Mouse (Mus musculus) embryonic facial prominence, embryonic 13.5 days (tissue): ENCODE results near the gene Galnt17. TPM values are rescaled to one million over a fixed set of nuclear protein-coding genes. Genes with fewer than 3 reads are reported as not detected.
A peak's percentile ranks its signal among the peaks of the same experiment; 100 is the strongest.

Source experiments
- ATAC-seq: fragments of 200-750 bp; cut with Nextera tagmentation; 2 replicates; pipeline ENCODE4 v1.8.0; 2017; ENCODE audit warnings: low read depth; ENCODE audit not compliant: insufficient number of reproducible peaks, insufficient read depth, low FRiP score, low TSS enrichment
- H3K27ac ChIP-seq: fragments of 300-500 bp; sonication (generic); 2 replicates; pipeline ENCODE4 v1.5.1; 2015; ENCODE audit warnings: moderate library complexity, mild to moderate bottlenecking, inconsistent platforms
- H3K27me3 ChIP-seq: fragments of 300-500 bp; sonication (generic); 2 replicates; pipeline ENCODE4 v1.6.1; 2015; ENCODE audit warnings: mild to moderate bottlenecking, inconsistent platforms
- H3K36me3 ChIP-seq: fragments of 300-500 bp; sonication (generic); 2 replicates; pipeline ENCODE4 v1.6.1; 2015; ENCODE audit warnings: mild to moderate bottlenecking, inconsistent platforms
- H3K4me1 ChIP-seq: fragments of 300-500 bp; sonication (generic); 2 replicates; pipeline ENCODE4 v1.6.1; 2015; ENCODE audit warnings: inconsistent platforms
- H3K4me2 ChIP-seq: fragments of 300-500 bp; sonication (generic); 2 replicates; pipeline ENCODE4 v1.6.1; 2015; ENCODE audit warnings: moderate library complexity, mild to moderate bottlenecking, inconsistent platforms
- H3K4me3 ChIP-seq: fragments of 300-500 bp; sonication (generic); 2 replicates; pipeline ENCODE4 v1.5.1; 2015; ENCODE audit warnings: mild to moderate bottlenecking, inconsistent platforms
- H3K9ac ChIP-seq: fragments of 300-500 bp; sonication (generic); 2 replicates; pipeline ENCODE4 v1.6.1; 2015; ENCODE audit warnings: mild to moderate bottlenecking, inconsistent platforms
- H3K9me3 ChIP-seq: fragments of 300-500 bp; sonication (generic); 2 replicates; pipeline ENCODE4 v1.6.1; 2016; ENCODE audit warnings: inconsistent platforms
- WGBS: fragments of 180-500 bp; shearing (Covaris S2); methylation state at CpG from one replicate; pipeline ENCODE4 v1.1.7; 2015; ENCODE audit warnings: mixed read lengths; 5-methylcytosine and 5-hydroxymethylcytosine counted together
- polyA plus RNA-seq: library from polyadenylated mRNA; unstranded; fragments of >200 nt; fragmentation: Nextera tagmentation; extraction: Ambion mirVana; gene quantifications from 2 replicates; pipeline ENCODE4 v1.2.1, GENCODE M21; 2015

Gene Galnt17
- polyA plus RNA-seq, 1 experiment from 2014 or later: 3.6 TPM

DNA sequence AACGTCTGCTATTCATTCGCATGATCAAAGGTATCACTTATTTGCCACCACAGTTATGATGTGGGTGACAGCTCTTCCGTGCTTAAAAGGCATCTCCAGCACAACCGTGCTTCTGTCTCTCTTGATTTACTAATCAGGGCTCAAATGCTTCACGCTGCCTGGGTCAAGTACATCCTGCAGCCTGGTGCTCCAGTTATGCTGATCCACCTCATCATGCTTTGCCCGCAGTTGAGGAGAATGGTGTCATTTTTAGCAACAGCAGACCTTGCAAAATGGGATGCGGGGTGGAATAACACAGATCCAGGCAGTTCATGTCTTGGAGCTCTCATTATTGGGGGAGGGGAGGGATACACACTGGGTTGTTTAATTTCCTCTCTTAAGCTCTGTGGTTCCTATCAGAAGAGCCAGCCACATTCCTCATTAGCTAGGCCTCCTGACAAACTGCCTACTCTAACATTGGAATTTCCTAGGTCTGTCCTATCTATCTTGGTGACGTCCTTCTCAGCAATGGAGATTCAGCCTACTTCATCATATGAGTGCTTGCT is 187.9 kb downstream of the Galnt17 start:
- WGBS: 52% methylated on average over 8 of the region's 8 CpGs
- 0 out of 2 replicates have a peak, but pooled peaks cover 3% of the 10 kb centered on the region for H3K4me1 ChIP-seq
- no peak for ATAC-seq
- no peaks in the 10 kb centered on the region for H3K36me3 ChIP-seq
- no peak overlapping the region for H3K4me2 ChIP-seq
- no peaks in the 10 kb centered on the region for H3K27me3 ChIP-seq
- no peak overlapping the region for H3K9ac ChIP-seq
- H3K4me3 ChIP-seq: no peak overlapping the region
- no peaks in the 10 kb centered on the region for H3K9me3 ChIP-seq
- no peak overlapping the region for H3K27ac ChIP-seq

GRCm38 (mm10) chr5:131119896-131120295 is 188.4 kb downstream of the Galnt17 start:
- no peaks in the 10 kb centered on the region for H3K36me3 ChIP-seq
- no peak for ATAC-seq
- no peak overlapping the region for H3K4me2 ChIP-seq
- 54% methylated on average over 4 of the region's 4 CpGs for WGBS
- H3K27ac ChIP-seq: no peak overlapping the region
- no peak overlapping the region for H3K9ac ChIP-seq
- no peaks in the 10 kb centered on the region for H3K9me3 ChIP-seq
- H3K4me3 ChIP-seq: no peak overlapping the region
- 0 out of 2 replicates have a peak, but pooled peaks cover 3% of the 10 kb centered on the region for H3K4me1 ChIP-seq
- H3K27me3 ChIP-seq: no peaks in the 10 kb centered on the region

GRCm38 (mm10) chr5:131117391-131118040 is 190.8 kb downstream of the Galnt17 start:
- no peaks in the 10 kb centered on the region for H3K9me3 ChIP-seq
- WGBS: 92% methylated on average over 5 of the region's 5 CpGs
- ATAC-seq: no peak
- H3K27me3 ChIP-seq: no peaks in the 10 kb centered on the region
- no peak overlapping the region for H3K4me3 ChIP-seq
- no peak overlapping the region for H3K27ac ChIP-seq
- no peak overlapping the region for H3K9ac ChIP-seq
- H3K36me3 ChIP-seq: no peaks in the 10 kb centered on the region
- H3K4me1 ChIP-seq: 0 out of 2 replicates have a peak, but pooled peaks cover 3% of the 10 kb centered on the region
- no peak overlapping the region for H3K4me2 ChIP-seq

DNA sequence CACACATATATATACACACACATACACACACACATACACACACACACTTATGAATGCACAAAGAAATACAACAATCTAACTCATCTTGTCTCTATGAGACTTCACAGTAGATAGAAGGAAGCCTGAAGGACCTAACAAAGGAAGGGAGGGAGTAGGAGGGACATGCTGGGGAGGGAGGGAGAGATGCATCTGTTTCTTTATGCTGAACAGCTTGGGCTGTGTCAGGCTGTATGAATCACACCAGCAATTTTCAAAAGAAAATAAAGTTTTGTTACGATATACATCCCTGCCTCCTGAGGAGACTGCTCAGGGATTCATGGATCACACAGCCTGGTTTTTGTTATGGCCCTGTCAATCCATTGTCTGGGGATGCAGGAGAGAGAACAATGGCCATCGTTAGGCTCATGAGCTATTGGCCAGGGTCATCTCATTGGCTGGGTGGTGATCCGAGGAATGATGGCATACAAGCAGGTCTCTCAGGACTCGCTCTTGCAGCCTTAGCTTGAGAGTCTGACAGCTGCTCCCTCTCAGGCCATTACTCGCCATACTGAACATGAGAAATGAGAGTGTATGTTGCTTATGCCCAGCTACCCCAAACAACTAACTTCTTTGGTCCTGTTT is 194.3 kb downstream of the Galnt17 start:
- Histone ChIP-seq H3K36me3 (no peaks in the 10 kb centered on the region), H3K9ac (no peak overlapping the region), H3K4me3 (no peak overlapping the region)

GRCm38 (mm10) chr5:131107188-131107587 is 201.1 kb downstream of the Galnt17 start:
- no peak for ATAC-seq
- no peaks in the 10 kb centered on the region for H3K36me3 ChIP-seq
- H3K9me3 ChIP-seq: peaks cover 7% of the 10 kb centered on the region; the same call in 1 of the 2 replicates
- H3K27ac ChIP-seq: no peak overlapping the region
- no peaks in the 10 kb centered on the region for H3K27me3 ChIP-seq
- 87% methylated on average over 1 of the region's 1 CpGs for WGBS
- no peak overlapping the region for H3K9ac ChIP-seq
- no peak overlapping the region for H3K4me2 ChIP-seq
- no peak overlapping the region for H3K4me3 ChIP-seq
- no peaks in the 10 kb centered on the region for H3K4me1 ChIP-seq

More for the DNA sequence above, 194.3 kb downstream of the Galnt17 start:
- 0 out of 2 replicates have a peak, but pooled peaks cover 3% of the 10 kb centered on the region for H3K9me3 ChIP-seq
- no peak overlapping the region for H3K4me2 ChIP-seq
- H3K27me3 ChIP-seq: no peaks in the 10 kb centered on the region
- ATAC-seq: no peak
- H3K27ac ChIP-seq: no peak overlapping the region
- no peaks in the 10 kb centered on the region for H3K4me1 ChIP-seq
- WGBS: 76% methylated on average over 5 of the region's 5 CpGs

DNA sequence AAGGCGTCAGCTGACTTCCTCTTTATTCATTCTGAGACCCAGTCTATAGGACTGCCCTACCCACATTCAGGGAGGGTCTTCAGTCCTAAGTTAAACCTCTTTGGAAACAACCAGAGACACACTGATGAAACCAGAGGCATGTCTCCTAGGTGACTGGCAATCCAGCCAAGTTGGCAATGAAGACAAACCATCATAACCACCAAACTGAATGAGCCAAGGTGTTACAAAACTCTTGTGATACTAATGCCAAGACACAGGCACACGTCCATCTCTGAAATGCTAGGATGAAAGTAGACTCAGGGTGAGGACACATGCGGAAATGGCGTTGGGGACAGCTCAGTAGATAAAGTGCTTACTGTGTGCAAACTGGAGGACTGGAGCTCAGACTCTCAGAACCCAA is 211.5 kb downstream of the Galnt17 start:
- H3K27me3 ChIP-seq: no peaks in the 10 kb centered on the region
- no peak overlapping the region for H3K27ac ChIP-seq
- no peaks in the 10 kb centered on the region for H3K4me1 ChIP-seq
- no peaks in the 10 kb centered on the region; the same call in 1 of the 2 replicates for H3K9me3 ChIP-seq
- H3K4me3 ChIP-seq: no peak overlapping the region
- no peaks in the 10 kb centered on the region for H3K36me3 ChIP-seq
- no peak for ATAC-seq
- H3K4me2 ChIP-seq: no peak overlapping the region
- 91% methylated on average over 4 of the region's 4 CpGs for WGBS
- H3K9ac ChIP-seq: no peak overlapping the region

- 91% methylated on average over 1 of the region's 1 CpGs for WGBS
- Histone ChIP-seq H3K4me2 (no peak overlapping the region), H3K4me1 (no peaks in the 10 kb centered on the region), H3K27ac (no peak overlapping the region), H3K36me3 (no peaks in the 10 kb centered on the region), H3K9me3 (no peaks in the 10 kb centered on the region; the same call in 1 of the 2 replicates), H3K27me3 (no peaks in the 10 kb centered on the region), H3K4me3 (no peak overlapping the region), H3K9ac (no peak overlapping the region)
- no peak for ATAC-seq
These were observed 212.7 kb downstream of the Galnt17 start for GRCm38 (mm10) chr5:131095635-131096034.

GRCm38 (mm10) chr5:131094771-131095170 is 213.5 kb downstream of the Galnt17 start:
- no peak overlapping the region for H3K4me3 ChIP-seq
- WGBS: 54% methylated on average over 1 of the region's 1 CpGs
- H3K9me3 ChIP-seq: no peaks in the 10 kb centered on the region; the same call in 1 of the 2 replicates
- H3K36me3 ChIP-seq: no peaks in the 10 kb centered on the region
- no peaks in the 10 kb centered on the region for H3K27me3 ChIP-seq
- H3K9ac ChIP-seq: no peak overlapping the region
- H3K27ac ChIP-seq: no peak overlapping the region
- no peak overlapping the region for H3K4me2 ChIP-seq
- no peak for ATAC-seq
- peaks cover 2% of the 10 kb centered on the region; the same call in 1 of the 2 replicates for H3K4me1 ChIP-seq

GRCm38 (mm10) chr5:131094138-131094537 is 214.2 kb downstream of the Galnt17 start:
- Histone ChIP-seq H3K4me3 (no peak overlapping the region), H3K36me3 (no peaks in the 10 kb centered on the region), H3K9me3 (no peaks in the 10 kb centered on the region; the same call in 1 of the 2 replicates), H3K9ac (no peak overlapping the region), H3K4me2 (no peak overlapping the region), H3K4me1 (peaks cover 6% of the 10 kb centered on the region), H3K27me3 (no peaks in the 10 kb centered on the region), H3K27ac (no peak overlapping the region)
- WGBS: 77% methylated on average over 6 of the region's 6 CpGs
- no peak for ATAC-seq

GRCm38 (mm10) chr5:131089876-131090275 is 218.4 kb downstream of the Galnt17 start:
- Histone ChIP-seq H3K27ac (no peak overlapping the region), H3K9ac (no peak overlapping the region), H3K4me2 (no peak overlapping the region), H3K4me1 (peaks cover 15% of the 10 kb centered on the region), H3K9me3 (no peaks in the 10 kb centered on the region), H3K27me3 (no peaks in the 10 kb centered on the region), H3K4me3 (no peak overlapping the region), H3K36me3 (no peaks in the 10 kb centered on the region)
- 44% methylated on average over 8 of the region's 8 CpGs for WGBS
- ATAC-seq: no peak

- Histone ChIP-seq H3K27me3 (no peaks in the 10 kb centered on the region), H3K36me3 (no peaks in the 10 kb centered on the region), H3K27ac (no peak overlapping the region), H3K4me1 (peaks cover 15% of the 10 kb centered on the region), H3K4me3 (no peak overlapping the region), H3K9me3 (no peaks in the 10 kb centered on the region), H3K4me2 (peak overlapping the region; percentile 11; the same call in 1 of the 2 replicates), H3K9ac (no peak overlapping the region)
- WGBS: 39% methylated on average over 11 of the region's 11 CpGs
- ATAC-seq: no peak
These were observed 219.4 kb downstream of the Galnt17 start for GRCm38 (mm10) chr5:131088866-131089265.
